ENCODE assay signal across 8 mouse cellular contexts in genomic region chr6:33804775-33805174, GRCm38 (mm10).
DNase-seq lines count a peak whose midpoint lies in the region.

No protein-coding gene starts in this region.

- DNase-seq in adrenal gland, adult 2 months = peak; percentile 17
- no peak for DNase-seq in adrenal gland, postnatal 4 days (ENCODE audit: low spot score in 2 of 2)
- peak; percentile 12 for DNase-seq in lung, postnatal 14 days
- no peak for DNase-seq in lung, postnatal 4 days
- DNase-seq in layer of hippocampus, adult 18-20 months (ENCODE audit: low spot score in 2 of 2) = peak; percentile 63 to 87
- DNase-seq in right cerebral cortex, postnatal 36 days (ENCODE audit: low spot score in 2 of 2) = peak; percentile 72 to 87
- no peak for DNase-seq in thymus, postnatal 10 days (ENCODE audit: low spot score in 2 of 2)
- DNase-seq in gastrocnemius, postnatal 14 days = no peak

- intact Hi-C loops in gastrocnemius, postnatal 14 days (cut with DNase I; ENCODE audit: low total_unique reads) = no loop called here

Comparison
In these comparisons a context has a peak if more than half of its experiments do, and no peak if none do; other contexts are left out.
1. DNase-seq: peak in adrenal gland, adult 2 months (single experiment), lung, postnatal 14 days (single experiment), layer of hippocampus, adult 18-20 months (2 of 2) and right cerebral cortex, postnatal 36 days (2 of 2); none in adrenal gland, postnatal 4 days (0 of 2), lung, postnatal 4 days (0 of 2), thymus, postnatal 10 days (0 of 2) and gastrocnemius, postnatal 14 days (single experiment).